Mouse (Mus musculus) cerebellum, adult 18-20 months (tissue): ENCODE measurements at regions not wholly inside any gene's neighbourhood (a gene's known extent, or its start where the extent isn't known, plus 50 kb on each side); places are given as distances from the start of the nearest gene placed in this dataset.

Source experiments
- DNase-seq, 2 experiments: peaks; one replicate each; pipeline ENCODE4 v3.0.0; 2021

DNA sequence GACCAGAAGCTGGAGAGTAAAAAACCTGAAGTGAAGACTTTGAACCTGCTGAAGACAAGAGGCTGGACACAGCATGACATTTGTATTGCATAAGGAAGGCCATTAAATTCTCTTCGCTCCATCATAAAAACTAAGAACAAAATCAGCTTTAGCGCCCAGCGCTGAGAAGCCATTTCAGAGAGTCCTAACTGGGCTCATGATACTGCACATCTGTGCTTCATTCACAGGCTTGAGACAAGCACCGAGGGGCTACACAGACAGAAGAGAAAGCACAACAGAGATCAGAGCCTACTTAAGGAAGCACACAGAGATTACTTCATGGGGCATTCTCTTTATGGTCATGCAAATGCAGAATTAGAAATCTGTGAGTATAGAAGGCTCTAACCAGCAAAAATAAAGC, 338.2 kb upstream of the G2e3 start:
- DNase-seq = no peak

- no peak for DNase-seq
These were observed 345.9 kb upstream of the G2e3 start for GRCm38 (mm10) chr12:51001722-51002592.

- no peak for DNase-seq
These were observed 346.8 kb upstream of the G2e3 start for GRCm38 (mm10) chr12:51001096-51001495.

- no peak for DNase-seq
These were observed 347.4 kb upstream of the G2e3 start for GRCm38 (mm10) chr12:51000281-51001075.

- peak; percentile 16 to 36 for DNase-seq
These were observed 348.3 kb upstream of the G2e3 start for GRCm38 (mm10) chr12:50999295-51000237.

GRCm38 (mm10) chr12:50995664-50996063, 346.8 kb upstream of the Prkd1 start:
- DNase-seq = no peak

DNA sequence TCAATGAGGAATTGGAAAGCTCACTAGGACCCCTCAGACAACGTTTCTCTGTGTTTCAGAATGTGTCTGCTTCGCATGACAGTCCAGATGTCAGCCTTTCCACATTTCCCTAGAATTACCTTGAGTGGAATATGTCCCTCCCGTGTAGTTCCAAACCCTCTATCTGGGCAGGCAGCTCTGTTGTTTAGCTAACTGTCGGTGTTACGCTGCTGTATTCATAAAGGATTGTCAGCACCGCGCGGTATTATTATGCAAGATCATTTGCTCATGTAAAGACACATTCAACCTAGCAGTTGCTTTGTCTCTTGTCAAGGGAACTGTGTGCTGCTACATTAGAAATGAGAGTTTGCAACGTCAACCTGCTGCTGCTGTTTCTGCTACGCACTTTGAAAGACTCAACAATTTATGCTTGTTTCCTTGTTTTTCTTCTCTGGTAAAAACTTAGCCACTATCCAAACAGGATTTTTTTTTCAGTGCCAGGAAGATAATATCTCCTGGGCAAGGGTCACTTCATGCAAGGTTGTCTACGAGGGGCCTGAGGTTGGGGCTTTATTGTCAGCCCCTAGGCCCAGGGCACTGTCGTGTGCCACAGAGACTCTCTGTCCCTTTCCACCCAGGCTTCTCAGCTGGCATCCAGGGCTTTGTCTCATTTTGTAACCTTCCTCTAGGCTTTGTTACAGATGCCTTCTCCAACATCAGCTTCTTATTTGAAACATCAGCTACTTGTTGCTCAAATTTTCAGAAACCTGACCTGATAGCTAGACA, 340.8 kb upstream of the Prkd1 start:
- no peak for DNase-seq

DNA sequence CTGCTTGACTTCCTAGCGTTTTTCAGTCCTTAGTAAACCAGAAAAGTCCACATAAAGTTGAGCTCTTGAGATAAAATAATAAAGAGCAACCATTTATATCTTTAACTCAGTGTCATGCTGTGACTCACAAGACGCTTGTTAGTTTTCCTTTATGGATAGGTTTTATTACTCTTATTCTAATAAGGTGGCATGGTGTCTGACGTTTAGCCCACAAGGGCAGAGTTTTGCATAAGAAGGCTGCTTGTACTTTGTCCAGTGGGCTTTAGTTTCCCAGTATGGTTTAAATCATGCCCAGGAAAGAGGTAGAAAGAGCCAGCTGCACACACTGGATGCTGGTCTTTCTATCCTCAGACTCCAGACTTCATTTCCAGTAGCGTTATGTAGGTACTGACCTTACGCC, 332.4 kb upstream of the Prkd1 start:
- DNase-seq = no peak

DNA sequence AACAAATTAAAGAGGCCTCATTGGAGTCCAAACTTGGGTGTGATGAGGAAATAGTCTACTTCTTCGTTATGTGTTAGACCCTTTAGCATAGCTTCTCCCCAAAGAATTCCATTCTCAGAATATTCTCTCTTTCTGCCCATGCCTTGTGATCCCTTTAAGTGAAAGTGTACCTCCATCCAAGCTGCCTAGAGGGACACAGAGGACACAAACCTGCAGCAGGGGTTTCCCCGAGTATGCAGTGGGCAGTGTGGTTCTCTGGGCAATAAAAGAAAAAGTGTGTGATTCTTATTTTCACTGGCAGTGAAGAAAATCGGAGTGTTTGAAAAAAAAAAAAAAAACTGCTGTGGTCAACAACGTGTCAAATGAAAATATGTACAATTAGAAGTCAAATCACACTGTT, 331.9 kb upstream of the Prkd1 start:
- no peak for DNase-seq

DNA sequence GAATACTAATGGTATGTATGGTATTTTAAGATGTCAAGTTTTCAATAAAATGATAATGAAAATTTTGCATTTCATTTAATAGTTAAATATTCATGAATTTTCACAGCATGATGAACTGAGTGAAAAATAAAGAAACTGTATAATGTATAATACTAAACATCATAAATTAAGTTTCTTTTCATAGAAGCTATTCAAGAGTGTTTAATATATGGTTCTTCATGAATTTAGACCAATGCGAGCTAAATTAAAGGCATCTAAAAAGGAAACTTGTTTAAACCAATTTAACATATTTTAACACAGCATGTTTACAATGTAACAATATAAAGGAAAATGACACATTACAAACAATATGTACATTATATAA, 321.8 kb upstream of the Prkd1 start:
- no peak for DNase-seq

GRCm38 (mm10) chr12:50969887-50970758, 321.2 kb upstream of the Prkd1 start:
- DNase-seq = no peak

DNA sequence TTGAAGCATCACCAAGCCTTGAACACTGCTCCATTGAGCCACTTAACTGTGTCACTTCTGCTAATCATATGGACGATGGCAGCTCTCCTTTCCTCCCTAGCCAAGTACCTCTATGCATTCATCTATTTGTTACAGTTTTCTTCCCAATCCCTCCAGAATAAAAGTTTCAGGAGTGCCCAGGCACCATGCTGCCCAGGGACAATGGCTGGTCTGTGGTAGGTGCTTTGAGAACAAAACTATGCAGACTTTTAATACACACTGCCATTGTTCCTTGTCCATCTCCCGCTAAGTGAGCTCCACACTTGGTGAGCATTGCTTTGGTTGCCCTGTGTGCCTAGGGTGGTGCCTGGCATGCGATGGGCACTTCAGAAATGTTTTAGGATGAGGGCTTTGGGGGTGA, 320.5 kb upstream of the Prkd1 start:
- DNase-seq = no peak

- DNase-seq = no peak
These were observed 318.4 kb upstream of the Prkd1 start for GRCm38 (mm10) chr12:50967168-50967810.

DNA sequence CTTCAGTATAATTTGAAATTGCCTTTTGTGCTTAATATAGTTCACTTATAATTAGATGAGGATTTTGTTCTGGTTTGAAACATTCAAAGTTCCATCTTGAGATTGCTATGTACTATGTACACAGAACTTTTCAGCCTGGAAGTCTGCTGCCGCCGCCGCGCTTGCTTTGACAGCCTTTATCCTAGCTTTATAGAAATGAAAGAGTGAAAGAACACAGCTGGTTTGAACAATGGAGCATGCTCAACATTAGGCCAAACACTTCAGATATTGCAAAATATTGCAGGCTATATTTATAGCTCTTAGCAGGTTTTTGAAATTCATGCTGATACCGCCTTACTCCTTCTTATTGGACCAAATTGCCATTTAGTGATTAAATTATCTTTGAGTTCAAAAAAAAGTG, 305.1 kb upstream of the Prkd1 start:
- no peak for DNase-seq

GRCm38 (mm10) chr12:50947035-50947434, 298.1 kb upstream of the Prkd1 start:
- no peak for DNase-seq

DNA sequence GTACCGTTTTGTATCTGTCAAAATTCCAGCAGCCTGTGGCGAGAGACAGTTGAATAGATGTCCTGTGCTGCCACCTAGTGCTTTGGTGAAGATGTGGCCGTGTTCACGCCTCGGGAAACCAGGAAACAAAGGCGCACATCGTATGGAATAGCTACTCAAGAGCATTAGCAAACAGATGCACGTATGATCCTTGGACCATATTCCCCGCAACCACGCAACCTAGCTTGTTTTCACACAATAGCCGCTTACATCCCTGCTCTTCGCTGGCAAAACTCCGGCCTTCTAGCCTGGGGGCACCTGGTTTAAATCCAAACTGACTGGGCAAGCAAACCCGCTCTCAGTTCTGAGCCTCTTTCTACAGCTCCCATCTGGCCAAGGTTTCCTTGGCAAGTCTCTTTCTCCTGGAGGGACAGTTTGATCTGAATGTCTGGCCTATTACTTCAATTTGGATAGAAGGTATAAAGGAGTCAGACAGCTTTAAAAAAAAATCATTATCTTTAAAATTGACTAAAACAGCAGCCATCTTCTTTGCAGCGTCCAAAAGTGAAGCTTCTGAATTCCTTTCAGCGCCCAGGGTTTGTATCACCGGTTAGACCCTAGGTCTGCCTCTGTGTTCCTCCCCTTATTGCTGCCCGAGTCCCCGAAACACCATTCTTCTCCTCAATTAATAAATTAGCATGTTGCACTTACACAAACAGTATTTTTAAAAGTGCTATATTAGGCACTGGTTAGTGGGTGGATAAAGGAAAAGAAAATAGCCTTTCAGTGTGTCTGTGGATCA, 295.0 kb upstream of the Prkd1 start:
- DNase-seq = peak; percentile 67 to 71

GRCm38 (mm10) chr12:50943340-50943739, 294.4 kb upstream of the Prkd1 start:
- DNase-seq = no peak

DNA sequence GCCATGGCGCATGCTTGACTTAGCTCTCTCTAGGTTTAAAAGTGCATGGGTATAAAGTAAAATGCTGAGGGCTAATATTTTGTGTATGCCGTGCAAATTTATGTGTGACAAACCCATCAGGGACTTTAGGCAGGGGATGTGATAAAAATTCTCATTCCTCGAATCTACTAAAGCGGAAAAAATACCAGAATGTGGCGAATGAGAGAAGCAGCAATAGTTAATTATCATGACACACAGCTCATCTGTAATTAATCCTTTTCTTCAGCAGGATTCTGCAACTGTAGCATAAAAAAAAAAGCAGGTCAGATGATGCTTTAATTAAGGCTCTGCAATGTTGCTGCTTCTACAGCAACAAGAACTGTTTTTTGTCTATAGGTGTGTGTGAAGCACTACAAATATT, 286.6 kb upstream of the Prkd1 start:
- no peak for DNase-seq

- DNase-seq = no peak
These were observed 283.6 kb upstream of the Prkd1 start for GRCm38 (mm10) chr12:50932496-50932895.

- DNase-seq = no peak
These were observed 280.7 kb upstream of the Prkd1 start for GRCm38 (mm10) chr12:50929641-50930040.
